Mouse (Mus musculus) olfactory bulb, adult 2 months (tissue): Measurements from ENCODE around the gene Atp2b4.

Experiments used
- CTCF ChIP-seq: fragments of 200-500 bp; IDR thresholded peaks from 2 replicates; pipeline ENCODE4 v1.5.1; 2012; ENCODE audit warnings: low read depth, mild to moderate bottlenecking, low read length, moderate library complexity; ENCODE audit not compliant: insufficient read depth
- POLR2A ChIP-seq: fragments of 200-500 bp; IDR thresholded peaks from 2 replicates; pipeline ENCODE4 v1.6.1; 2012; ENCODE audit warnings: mild to moderate bottlenecking, low read depth, low read length, moderate library complexity; ENCODE audit not compliant: insufficient read depth

- TF ChIP-seq POLR2A (no peak), CTCF (no peak)
These were observed 39.7 kb upstream of the Atp2b4 start for GRCm38 (mm10) chr1:133840530-133840929.
